Mouse (Mus musculus): ENCODE results near the gene Rpp14. TPM values are rescaled to one million over a fixed set of nuclear protein-coding genes. Genes with fewer than 3 reads are reported as not detected.

The Rpp14 gene
- polyA plus RNA-seq, 1 experiment from 2014 or later: 46.3 TPM

- Histone ChIP-seq H3K4me1 (peaks cover 42% of the 10 kb centered on the region), H3K27ac (no peak overlapping the region), H3K9ac (no peak overlapping the region), H3K9me3 (no peaks in the 10 kb centered on the region), H3K27me3 (replicated peaks) (no peaks in the 10 kb centered on the region), H3K36me3 (replicated peaks) (0 out of 2 replicates have a peak, but pooled peaks cover 4% of the 10 kb centered on the region), H3K4me2 (no peak overlapping the region), H3K4me3 (no peak overlapping the region)
- WGBS: 75% methylated on average over 12 of the region's 12 CpGs
- ATAC-seq (replicated peaks): no peak
Measured at GRCm38 (mm10) chr14:8102676-8103075, 22.5 kb downstream of the Rpp14 start.

DNA sequence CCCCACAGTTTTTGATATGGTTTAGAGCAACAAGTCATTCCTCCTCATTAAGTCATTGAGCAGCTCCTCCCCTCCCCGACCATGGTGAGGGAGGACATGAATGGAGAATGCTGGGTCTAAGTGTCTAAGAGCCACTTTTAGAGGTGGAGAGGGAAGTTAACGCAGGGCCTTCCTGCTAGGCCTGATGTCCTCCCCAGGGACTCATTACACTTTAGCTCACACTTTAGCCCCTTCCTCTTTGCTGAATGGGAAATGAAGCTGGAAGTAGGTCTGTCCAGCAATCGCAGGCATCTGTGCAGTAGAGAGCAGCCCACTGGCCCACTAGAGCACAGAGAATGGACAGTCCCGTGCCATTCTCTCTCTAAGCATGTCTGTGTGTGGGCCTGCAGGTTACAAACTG is 27.9 kb downstream of the Rpp14 start:
- no peak overlapping the region for H3K4me2 ChIP-seq
- ATAC-seq (replicated peaks): no peak
- H3K4me1 ChIP-seq: peaks cover 9% of the 10 kb centered on the region; the same call in 1 of the 2 replicates
- H3K36me3 ChIP-seq (replicated peaks): no peaks in the 10 kb centered on the region
- H3K9me3 ChIP-seq: no peaks in the 10 kb centered on the region
- no peaks in the 10 kb centered on the region for H3K27me3 ChIP-seq (replicated peaks)
- H3K4me3 ChIP-seq: no peak overlapping the region
- no peak overlapping the region for H3K27ac ChIP-seq
- WGBS: 77% methylated on average over 4 of the region's 4 CpGs
- H3K9ac ChIP-seq: no peak overlapping the region

- H3K27ac ChIP-seq: no peak overlapping the region
- 0 out of 2 replicates have a peak, but pooled peaks cover 1% of the 10 kb centered on the region for H3K4me1 ChIP-seq
- no peak for ATAC-seq (replicated peaks)
- no peak overlapping the region for H3K4me2 ChIP-seq
- H3K36me3 ChIP-seq (replicated peaks): no peaks in the 10 kb centered on the region
- no peak overlapping the region for H3K4me3 ChIP-seq
- H3K27me3 ChIP-seq (replicated peaks): no peaks in the 10 kb centered on the region
- WGBS: 97% methylated on average over 1 of the region's 1 CpGs
- no peaks in the 10 kb centered on the region for H3K9me3 ChIP-seq
- no peak overlapping the region for H3K9ac ChIP-seq
Measured at GRCm38 (mm10) chr14:8108976-8109375, 28.8 kb downstream of the Rpp14 start.

DNA sequence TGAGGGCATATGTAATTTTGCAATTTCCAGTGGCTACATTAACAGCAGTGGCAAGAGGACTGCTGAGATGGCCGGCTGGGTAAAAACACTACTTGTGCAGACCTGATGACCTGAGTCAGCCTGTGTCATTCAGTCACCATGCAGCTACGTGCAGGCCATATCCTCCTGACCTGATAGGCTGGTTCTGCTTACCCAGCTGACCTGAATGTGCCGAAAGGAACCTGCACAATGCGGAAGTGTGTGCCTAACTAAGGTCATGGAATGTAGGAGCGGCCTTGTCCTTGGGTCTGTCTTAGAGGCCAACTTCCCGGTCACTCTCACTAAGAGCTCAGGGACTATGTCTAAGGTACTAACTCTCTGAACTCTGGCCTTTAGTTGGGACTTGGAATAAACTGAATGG is 31.4 kb downstream of the Rpp14 start:
- Histone ChIP-seq H3K9ac (no peak overlapping the region), H3K36me3 (replicated peaks) (no peaks in the 10 kb centered on the region), H3K27me3 (replicated peaks) (no peaks in the 10 kb centered on the region), H3K4me2 (no peak overlapping the region), H3K4me1 (no peaks in the 10 kb centered on the region), H3K9me3 (no peaks in the 10 kb centered on the region), H3K27ac (no peak overlapping the region), H3K4me3 (no peak overlapping the region)
- WGBS: 88% methylated on average over 6 of the region's 6 CpGs
- ATAC-seq (replicated peaks): no peak

DNA sequence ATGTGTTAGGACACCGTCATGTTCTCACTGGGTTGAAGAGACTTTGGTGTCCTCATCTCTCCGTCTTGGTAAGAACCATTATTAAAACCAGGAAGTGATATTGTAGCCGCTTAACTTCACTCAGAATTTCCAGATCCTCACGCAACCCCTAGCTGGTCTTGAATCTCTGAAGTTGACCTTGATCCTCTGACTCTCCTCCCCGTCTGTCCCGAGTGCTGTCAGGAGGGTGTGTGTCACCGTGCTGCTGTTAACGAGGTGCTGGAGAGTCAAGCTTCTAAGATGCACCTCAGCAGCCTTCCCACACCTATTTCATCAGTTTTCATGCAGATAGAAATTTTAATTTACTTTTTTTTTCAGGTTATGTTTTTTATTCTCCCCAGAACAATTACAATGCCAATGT is 31.9 kb downstream of the Rpp14 start:
- Histone ChIP-seq H3K27me3 (replicated peaks) (no peaks in the 10 kb centered on the region), H3K9ac (no peak overlapping the region), H3K4me3 (no peak overlapping the region), H3K27ac (no peak overlapping the region), H3K4me1 (no peaks in the 10 kb centered on the region), H3K9me3 (no peaks in the 10 kb centered on the region), H3K36me3 (replicated peaks) (no peaks in the 10 kb centered on the region), H3K4me2 (no peak overlapping the region)
- WGBS: 93% methylated on average over 8 of the region's 8 CpGs
- ATAC-seq (replicated peaks): no peak

- no peaks in the 10 kb centered on the region for H3K4me1 ChIP-seq
- H3K27me3 ChIP-seq (replicated peaks): no peaks in the 10 kb centered on the region
- H3K4me2 ChIP-seq: no peak overlapping the region
- 92% methylated on average over 2 of the region's 2 CpGs for WGBS
- H3K27ac ChIP-seq: no peak overlapping the region
- H3K9me3 ChIP-seq: no peaks in the 10 kb centered on the region
- no peaks in the 10 kb centered on the region for H3K36me3 ChIP-seq (replicated peaks)
- no peak overlapping the region for H3K4me3 ChIP-seq
- no peak overlapping the region for H3K9ac ChIP-seq
- ATAC-seq (replicated peaks): peak; percentile 41; the same call in 1 of the 2 replicates
Measured at GRCm38 (mm10) chr14:8113616-8114015, 33.4 kb downstream of the Rpp14 start.

DNA sequence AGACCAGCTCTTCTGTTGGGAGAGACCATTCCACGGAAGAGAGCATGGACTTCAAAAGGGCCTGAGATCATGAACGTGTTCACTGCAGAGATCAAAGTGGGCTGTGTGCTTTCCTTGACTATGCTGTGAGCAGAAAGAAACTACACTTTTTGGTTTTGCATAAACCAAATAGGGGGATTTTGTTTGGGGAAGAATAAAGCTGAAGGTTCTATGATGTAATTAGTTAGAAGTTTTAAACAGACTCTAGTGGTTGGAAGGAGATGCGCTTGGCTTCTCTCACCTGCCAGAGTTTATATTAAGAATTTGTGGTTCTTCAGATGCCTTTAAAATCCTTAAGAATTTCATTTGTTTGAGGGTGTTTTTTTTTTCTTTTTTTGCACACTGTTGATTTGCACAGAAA is 34.1 kb downstream of the Rpp14 start:
- no peak overlapping the region for H3K4me3 ChIP-seq
- ATAC-seq (replicated peaks): no peak
- no peaks in the 10 kb centered on the region for H3K36me3 ChIP-seq (replicated peaks)
- 66% methylated on average over 3 of the region's 3 CpGs for WGBS
- no peak overlapping the region for H3K9ac ChIP-seq
- H3K4me1 ChIP-seq: no peaks in the 10 kb centered on the region
- H3K9me3 ChIP-seq: no peaks in the 10 kb centered on the region
- H3K27me3 ChIP-seq (replicated peaks): no peaks in the 10 kb centered on the region
- no peak overlapping the region for H3K27ac ChIP-seq
- no peak overlapping the region for H3K4me2 ChIP-seq

DNA sequence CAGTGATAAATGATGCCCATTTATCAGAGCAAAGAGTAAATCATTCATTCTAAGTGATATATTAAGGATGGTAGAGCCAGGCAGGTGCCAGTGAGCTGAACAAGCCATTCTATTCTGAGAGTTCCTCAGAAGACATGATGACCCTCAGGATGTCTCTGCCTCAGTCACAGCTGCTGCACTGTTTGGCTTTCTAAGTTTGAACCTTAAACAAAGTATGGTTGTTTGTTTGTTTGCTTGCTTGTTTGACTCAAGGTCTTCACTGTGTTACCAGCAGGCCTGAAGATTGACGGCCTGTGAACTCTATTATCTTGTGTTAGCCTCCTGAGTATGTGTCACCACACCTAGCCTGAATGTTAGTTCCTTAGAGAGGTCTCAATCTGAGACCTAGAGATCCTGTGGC is 34.6 kb downstream of the Rpp14 start:
- Histone ChIP-seq H3K9ac (no peak overlapping the region), H3K4me1 (no peaks in the 10 kb centered on the region), H3K9me3 (no peaks in the 10 kb centered on the region), H3K4me2 (no peak overlapping the region), H3K4me3 (no peak overlapping the region), H3K27ac (no peak overlapping the region), H3K27me3 (replicated peaks) (no peaks in the 10 kb centered on the region), H3K36me3 (replicated peaks) (no peaks in the 10 kb centered on the region)
- no peak for ATAC-seq (replicated peaks)
- 93% methylated on average over 1 of the region's 1 CpGs for WGBS

DNA sequence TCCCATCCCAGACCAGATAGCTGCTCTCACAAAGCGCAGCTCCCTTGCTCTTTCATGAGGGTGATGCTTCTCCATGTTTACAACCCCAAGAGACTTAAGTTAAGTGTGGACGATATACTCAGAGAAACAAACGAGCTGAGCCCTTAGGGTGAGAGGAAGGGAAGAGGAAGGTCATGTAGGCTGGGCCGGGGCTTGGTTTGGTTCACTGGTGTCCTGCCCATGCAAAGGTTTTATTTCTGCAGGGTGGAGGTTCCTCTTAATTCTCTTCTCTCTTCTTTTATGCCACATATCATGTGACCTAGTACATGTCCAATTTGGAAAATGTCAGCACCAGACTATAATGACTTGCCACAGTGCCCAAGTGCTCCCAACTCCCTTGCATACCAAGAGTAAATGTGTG is 35.6 kb downstream of the Rpp14 start:
- Histone ChIP-seq H3K27me3 (replicated peaks) (no peaks in the 10 kb centered on the region), H3K27ac (no peak overlapping the region), H3K4me2 (no peak overlapping the region), H3K36me3 (replicated peaks) (no peaks in the 10 kb centered on the region; the same call in 1 of the 2 replicates), H3K9me3 (no peaks in the 10 kb centered on the region), H3K9ac (no peak overlapping the region), H3K4me1 (no peaks in the 10 kb centered on the region), H3K4me3 (no peak overlapping the region)
- ATAC-seq (replicated peaks): no peak
- WGBS: 81% methylated on average over 4 of the region's 4 CpGs

- Histone ChIP-seq H3K27me3 (replicated peaks) (no peaks in the 10 kb centered on the region), H3K9ac (no peak overlapping the region), H3K36me3 (replicated peaks) (peaks cover 4% of the 10 kb centered on the region; the same call in 1 of the 2 replicates), H3K9me3 (no peaks in the 10 kb centered on the region), H3K4me2 (no peak overlapping the region), H3K4me3 (no peak overlapping the region), H3K27ac (no peak overlapping the region), H3K4me1 (no peaks in the 10 kb centered on the region)
- no peak for ATAC-seq (replicated peaks)
- WGBS: 87% methylated on average over 2 of the region's 2 CpGs
Measured at GRCm38 (mm10) chr14:8117371-8117770, 37.2 kb downstream of the Rpp14 start.

GRCm38 (mm10) chr14:8119454-8119853 is 39.3 kb downstream of the Rpp14 start:
- WGBS: 86% methylated on average over 5 of the region's 5 CpGs
- H3K4me3 ChIP-seq: no peak overlapping the region
- peaks cover 18% of the 10 kb centered on the region for H3K36me3 ChIP-seq (replicated peaks)
- no peak for ATAC-seq (replicated peaks)
- no peaks in the 10 kb centered on the region for H3K27me3 ChIP-seq (replicated peaks)
- no peak overlapping the region for H3K9ac ChIP-seq
- H3K4me1 ChIP-seq: no peaks in the 10 kb centered on the region
- H3K27ac ChIP-seq: no peak overlapping the region
- no peaks in the 10 kb centered on the region for H3K9me3 ChIP-seq
- H3K4me2 ChIP-seq: no peak overlapping the region

GRCm38 (mm10) chr14:8119904-8120303 is 39.7 kb downstream of the Rpp14 start:
- H3K27me3 ChIP-seq (replicated peaks): no peaks in the 10 kb centered on the region
- no peak overlapping the region for H3K9ac ChIP-seq
- no peak overlapping the region for H3K4me3 ChIP-seq
- H3K36me3 ChIP-seq (replicated peaks): peaks cover 18% of the 10 kb centered on the region
- ATAC-seq (replicated peaks): no peak
- no peaks in the 10 kb centered on the region for H3K9me3 ChIP-seq
- 85% methylated on average over 3 of the region's 3 CpGs for WGBS
- no peak overlapping the region for H3K27ac ChIP-seq
- no peaks in the 10 kb centered on the region for H3K4me1 ChIP-seq
- H3K4me2 ChIP-seq: no peak overlapping the region

GRCm38 (mm10) chr14:8123141-8123540 is 43.0 kb downstream of the Rpp14 start:
- H3K4me3 ChIP-seq: no peak overlapping the region
- ATAC-seq (replicated peaks): no peak
- no peak overlapping the region for H3K9ac ChIP-seq
- H3K4me2 ChIP-seq: no peak overlapping the region
- no peaks in the 10 kb centered on the region for H3K9me3 ChIP-seq
- no peaks in the 10 kb centered on the region for H3K4me1 ChIP-seq
- peaks cover 23% of the 10 kb centered on the region for H3K36me3 ChIP-seq (replicated peaks)
- H3K27me3 ChIP-seq (replicated peaks): no peaks in the 10 kb centered on the region
- no peak overlapping the region for H3K27ac ChIP-seq
- WGBS: 90% methylated on average over 7 of the region's 7 CpGs
